Mouse (Mus musculus) spleen, adult 10 weeks (tissue): ENCODE results near the gene Polr3gl. TPM values are rescaled to one million over a fixed set of nuclear protein-coding genes. Genes with fewer than 3 reads are reported as not detected.

Experiments used
- polyA plus RNA-seq: library from polyadenylated mRNA; stranded (reverse); fragments of 350-450 nt; fragmentation: Illumina TruSeq; extraction: RNeasy Lipid Tissue Mini Kit (QIAGEN cat#74804); gene quantifications from one replicate; pipeline ENCODE4 v1.2.3, GENCODE M21; 2015; ENCODE audit warnings: low replicate concordance; ENCODE audit not compliant: insufficient read depth

The Polr3gl gene
- 79.5 TPM for polyA plus RNA-seq

DNA sequence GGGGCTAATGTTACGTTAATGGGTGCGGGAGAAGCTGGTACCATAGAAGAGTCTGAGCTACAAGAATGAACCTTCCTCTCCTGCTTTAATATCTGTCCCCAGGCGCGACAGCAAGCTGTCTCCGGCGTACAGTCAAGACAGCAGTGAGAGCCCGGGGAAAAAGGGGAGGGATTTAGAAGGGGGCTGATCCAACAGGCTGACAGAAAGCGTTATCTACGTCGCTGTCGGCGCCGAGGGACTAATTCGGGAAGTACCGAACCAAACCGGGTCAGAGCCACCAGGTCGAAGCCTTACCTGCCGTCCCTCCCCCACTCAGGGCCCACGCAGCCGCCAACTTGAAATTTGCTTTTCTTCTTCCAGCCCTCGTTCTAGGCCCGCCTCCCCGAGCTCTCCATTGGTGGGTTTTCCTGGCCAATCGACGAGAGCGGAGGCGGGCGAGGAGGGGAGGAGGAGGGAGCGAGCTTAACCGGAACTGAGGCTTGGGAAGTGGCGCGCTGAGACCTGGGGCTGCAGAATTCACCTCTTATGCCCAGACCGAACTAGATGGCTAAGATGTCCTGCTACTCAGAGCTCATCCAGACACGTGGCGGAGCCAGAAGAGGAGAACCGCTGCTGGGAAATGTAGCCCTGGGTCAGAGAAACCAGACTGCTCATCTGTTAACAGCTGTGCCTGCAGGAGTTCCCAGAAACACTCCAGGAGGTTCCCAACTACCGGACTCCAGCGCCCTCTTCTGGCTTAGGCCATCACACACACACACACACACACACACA is at the start of gene Polr3gl:
Gene Polr3gl (minus strand): TSS at position 392 of the 771 bp plus-strand sequence.

DNA sequence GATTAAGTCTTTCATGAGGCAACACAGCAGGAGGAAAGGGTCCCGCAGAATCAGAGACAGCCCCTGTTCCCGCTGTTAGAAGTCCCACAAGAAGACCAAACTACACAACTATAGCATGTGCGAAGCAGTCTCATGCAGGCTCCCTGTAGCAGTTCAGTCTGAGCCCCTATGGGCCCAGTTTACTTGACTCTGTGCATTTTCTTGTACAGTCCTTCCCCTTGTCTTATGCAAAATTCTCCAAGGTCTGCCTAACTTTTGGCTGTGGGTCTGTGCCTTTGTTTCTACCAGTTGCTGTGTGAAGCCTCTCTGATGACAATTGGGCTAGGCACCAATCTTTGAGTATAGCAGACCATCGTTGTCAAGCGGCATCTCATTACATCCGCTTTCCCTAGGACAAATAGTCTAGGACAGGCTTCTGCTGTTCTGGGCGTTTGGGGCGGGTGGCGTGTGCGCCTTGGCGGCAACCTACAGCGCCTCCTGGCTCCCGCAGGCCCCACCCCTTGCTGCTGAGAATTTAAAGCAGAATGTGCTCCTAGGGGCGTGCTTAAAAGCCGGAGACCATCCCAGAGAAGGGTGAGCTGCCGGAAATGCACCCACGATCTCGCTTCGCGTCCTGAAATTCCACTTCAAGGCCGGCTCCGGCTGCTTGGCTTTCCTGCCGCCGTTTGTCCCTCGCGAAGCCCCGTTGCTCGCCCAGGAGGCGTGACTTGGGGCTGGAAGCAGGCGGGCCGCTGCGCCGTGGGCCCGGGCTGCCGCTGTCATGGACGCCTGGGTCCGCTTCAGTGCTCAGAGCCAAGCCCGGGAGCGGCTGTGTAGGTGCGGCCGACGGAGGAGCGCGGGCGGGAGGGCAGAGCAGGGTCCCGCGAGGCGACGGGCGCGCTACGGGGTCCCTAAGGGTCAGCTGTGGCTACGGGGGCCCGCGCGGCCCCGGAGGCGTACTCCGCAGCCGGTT is 41.2 kb upstream of the Polr3gl start, which contains the start of the genes Pex11b and Gm42957:
Gene Pex11b (plus strand): TSS at position 449 of the 952 bp plus-strand sequence.
Gene Gm42957 (plus strand): TSS at position 547 of the 952 bp plus-strand sequence.

DNA sequence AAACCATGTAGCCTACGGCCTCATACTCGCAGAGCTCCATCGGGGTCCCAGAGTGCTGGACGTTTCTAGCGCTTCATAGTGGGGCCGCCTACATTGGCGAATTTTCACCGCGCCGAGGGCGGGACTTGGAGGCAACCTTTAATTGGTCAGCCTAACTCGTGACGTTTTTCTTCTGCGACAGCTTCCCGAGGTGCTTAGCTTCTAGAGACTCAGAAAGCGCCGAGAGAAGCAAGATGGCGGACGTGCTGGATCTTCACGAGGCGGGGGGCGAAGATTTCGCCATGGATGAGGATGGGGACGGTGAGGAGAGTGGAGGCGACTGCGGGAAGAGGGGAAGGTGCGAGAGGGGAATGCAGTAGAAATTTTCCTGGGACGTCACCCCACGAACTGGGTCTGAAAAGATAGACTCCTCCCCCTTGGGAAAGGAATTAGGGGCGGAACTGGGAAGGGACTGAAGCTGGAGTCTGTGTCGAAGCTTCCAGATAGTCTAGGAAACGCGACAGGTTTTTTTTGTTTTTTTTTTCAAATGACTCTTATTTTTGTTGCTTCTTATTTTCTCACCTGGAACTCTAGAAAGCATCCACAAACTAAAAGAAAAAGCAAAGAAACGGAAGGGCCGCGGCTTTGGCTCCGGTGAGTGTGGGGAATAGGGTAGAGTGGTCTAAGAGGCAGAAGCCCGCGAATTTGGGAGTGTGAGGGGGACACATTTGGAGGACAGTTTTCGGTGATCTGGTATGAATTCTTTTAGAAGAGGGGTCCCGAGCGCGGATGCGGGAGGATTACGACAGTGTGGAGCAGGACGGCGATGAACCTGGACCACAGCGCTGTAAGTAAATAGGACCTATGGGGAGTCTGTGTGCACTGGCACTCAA is 36.0 kb upstream of the Polr3gl start, which contains the start of gene Rbm8a:
Gene Rbm8a (plus strand): TSS at position 205 of the 872 bp plus-strand sequence.

DNA sequence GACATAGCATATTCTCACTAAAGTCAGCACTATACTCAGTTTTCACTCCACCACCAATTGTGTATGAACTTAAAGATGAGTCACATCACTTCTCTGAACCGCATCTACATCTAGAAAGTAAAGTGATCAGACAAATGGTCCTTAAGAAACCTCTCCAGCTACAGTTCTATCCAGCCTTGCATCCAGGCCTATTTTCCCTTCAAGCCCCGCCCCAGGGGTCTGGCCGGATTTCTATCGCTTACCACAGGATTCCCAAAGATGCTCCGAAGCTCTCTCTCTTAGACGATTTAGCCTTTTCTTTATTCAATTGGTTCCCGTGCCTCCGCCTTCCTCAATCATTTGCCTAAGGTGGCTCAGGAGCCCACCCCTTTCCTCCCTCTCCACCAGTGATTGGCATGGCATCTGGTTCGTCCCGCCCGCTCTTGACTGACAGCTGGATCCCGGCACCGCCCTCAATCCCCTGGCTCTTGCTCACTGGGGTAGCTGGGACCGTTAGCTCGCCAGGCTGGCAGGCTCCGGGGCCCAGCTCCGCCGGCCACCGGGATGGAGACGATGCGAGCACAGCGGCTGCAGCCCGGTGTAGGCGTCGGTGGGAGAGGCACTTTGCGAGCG is 6.8 kb upstream of the Polr3gl start, which contains the start of gene Lix1l:
Gene Lix1l (plus strand): TSS at position 511 of the 612 bp plus-strand sequence.

DNA sequence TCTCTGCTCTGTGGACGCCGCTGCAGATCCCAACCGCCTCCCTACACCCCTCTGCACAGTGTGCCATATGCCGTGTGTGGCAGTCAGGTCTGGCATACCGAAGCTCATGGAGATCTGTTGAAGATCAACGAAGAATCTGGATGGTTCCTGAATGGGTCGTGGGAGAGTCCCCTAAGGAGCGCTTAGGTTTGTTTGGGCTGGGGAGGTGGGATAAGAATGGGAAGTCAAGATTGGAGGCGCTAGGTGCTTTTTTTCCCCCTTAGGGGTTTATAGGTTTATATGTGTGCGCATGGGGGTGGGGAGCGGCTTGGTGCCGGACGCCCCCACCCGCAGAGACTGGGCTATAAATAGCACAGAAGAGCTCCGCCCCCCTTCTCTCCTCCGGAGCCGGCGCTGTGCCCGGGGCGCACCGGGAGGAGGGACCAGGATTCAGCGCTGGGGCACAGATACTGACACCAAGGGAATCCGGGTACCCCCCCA is 2.3 kb upstream of the Polr3gl start, which contains the start of gene Ankrd34a:
Gene Ankrd34a (plus strand): TSS at position 409 of the 480 bp plus-strand sequence.

DNA sequence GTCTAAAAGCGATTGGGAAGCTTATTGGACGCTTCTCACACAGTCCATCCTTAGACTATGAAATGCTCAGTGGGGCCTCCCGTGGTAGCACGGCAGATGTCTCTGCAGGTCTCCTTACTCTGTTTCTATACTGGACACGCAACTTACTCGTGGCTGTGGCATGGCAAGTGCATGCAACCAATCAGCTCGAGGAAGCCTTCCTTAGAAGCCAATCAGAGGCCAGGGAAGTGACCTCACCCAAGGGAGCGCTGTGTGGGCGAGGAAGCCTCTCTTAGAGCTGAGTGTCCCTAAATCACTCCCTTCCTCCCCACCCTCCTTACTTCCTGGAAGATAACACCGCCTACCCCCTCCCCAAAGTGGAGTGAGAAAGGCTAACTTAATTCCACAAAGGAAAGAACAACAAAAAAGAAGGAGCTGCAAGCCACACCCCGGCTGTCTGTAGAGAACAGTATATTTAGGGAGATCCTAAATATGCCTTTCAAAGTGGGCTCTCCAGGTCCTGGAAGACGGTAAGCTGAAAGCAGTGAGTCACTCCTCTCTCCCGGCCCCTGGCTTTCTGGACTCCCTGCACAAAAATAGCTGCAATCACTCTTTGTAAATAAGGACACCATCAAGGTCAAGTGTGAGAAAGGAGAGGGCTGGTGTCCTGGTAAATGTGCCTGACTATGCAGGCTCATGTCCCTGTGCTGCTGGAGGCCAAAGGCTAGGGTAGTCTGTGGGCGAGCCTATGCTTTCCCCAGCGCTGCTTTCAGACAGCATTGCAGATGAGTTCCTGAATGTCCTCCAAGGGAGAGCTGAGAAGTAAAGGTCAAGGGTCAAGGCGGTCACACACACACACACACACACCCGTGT is 17.1 kb downstream of the Polr3gl start, which contains the start of gene Gm16253:
Gene Gm16253 (plus strand): TSS at position 295 of the 852 bp plus-strand sequence.

DNA sequence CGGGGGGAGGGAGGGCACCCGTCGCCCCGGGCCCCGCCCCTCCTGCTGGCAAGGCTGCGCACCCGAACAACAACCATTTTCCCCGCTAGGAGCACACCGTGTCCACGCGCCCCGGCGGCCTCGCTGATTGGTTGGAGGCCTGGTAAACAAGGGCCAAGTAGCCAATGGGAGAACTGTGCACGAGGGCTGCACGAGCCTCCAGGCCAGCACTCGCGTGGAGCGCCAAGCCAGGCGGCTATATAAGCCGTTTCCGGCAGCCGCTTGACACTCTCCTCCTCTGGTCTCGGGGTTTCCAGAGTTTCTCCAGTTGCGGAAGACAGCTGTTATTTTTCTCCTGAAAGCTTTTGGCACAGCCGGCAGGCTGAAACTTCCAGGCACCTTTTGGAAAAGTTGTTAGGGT is 36.3 kb downstream of the Polr3gl start, which contains the start of gene Txnip:
Gene Txnip (plus strand): TSS at position 264 of the 400 bp plus-strand sequence.

Other genes starting within 250 kb of the Polr3gl start
- not detected for gene BC107364, start 141.9 kb downstream of the Polr3gl start, polyA plus RNA-seq
- not detected for gene Hfe2, start 69.0 kb downstream of the Polr3gl start, polyA plus RNA-seq
- 638 TPM for gene Txnip, start 36.2 kb downstream of the Polr3gl start, polyA plus RNA-seq
- not detected for gene Gm16253, start 17.2 kb downstream of the Polr3gl start, polyA plus RNA-seq
- gene Ankrd34a, start 2.5 kb upstream of the Polr3gl start, polyA plus RNA-seq = not detected
- gene Lix1l, start 7.0 kb upstream of the Polr3gl start, polyA plus RNA-seq = 16.0 TPM
- 65.7 TPM for gene Rbm8a, start 35.8 kb upstream of the Polr3gl start, polyA plus RNA-seq
- 34.0 TPM for gene Pex11b, start 41.2 kb upstream of the Polr3gl start, polyA plus RNA-seq
- gene Gm42957, start 41.3 kb upstream of the Polr3gl start, polyA plus RNA-seq = 0.36 TPM
- gene Itga10, start 51.4 kb upstream of the Polr3gl start, polyA plus RNA-seq = 3.7 TPM
- gene Ankrd35, start 76.0 kb upstream of the Polr3gl start, polyA plus RNA-seq = 0.59 TPM
- gene Pias3, start 102.2 kb upstream of the Polr3gl start, polyA plus RNA-seq = 28.2 TPM
- gene Nudt17, start 114.4 kb upstream of the Polr3gl start, polyA plus RNA-seq = 2.6 TPM
- 52.3 TPM for gene Polr3c, start 133.4 kb upstream of the Polr3gl start, polyA plus RNA-seq
- gene Rnf115, start 133.5 kb upstream of the Polr3gl start, polyA plus RNA-seq = 88.0 TPM
- 0.10 TPM for gene Pdzk1, start 235.1 kb upstream of the Polr3gl start, polyA plus RNA-seq
- 14.6 TPM for gene Cd160, start 235.2 kb upstream of the Polr3gl start, polyA plus RNA-seq